Mouse (Mus musculus) kidney, adult 2 months (tissue): ENCODE results near the gene Hdgfl2.

ENCODE experiments used
- CTCF ChIP-seq: fragments of 200-500 bp; conservative IDR thresholded peaks from 2 replicates; pipeline ENCODE4 v1.5.1; 2011; ENCODE audit warnings: low read depth, mild to moderate bottlenecking, control low read depth, low read length, moderate library complexity, mixed read lengths; ENCODE audit not compliant: insufficient read depth, insufficient read length
- POLR2A ChIP-seq: fragments of 200-500 bp; IDR thresholded peaks from one replicate; pipeline ENCODE4 v1.6.1; 2011; ENCODE audit warnings: low read depth, low read length, control low read depth

GRCm38 (mm10) chr17:56057381-56058120 lies 21.9 kb upstream of the Hdgfl2 start:
- TF ChIP-seq POLR2A (no peak), CTCF (0 out of 2 replicates have a peak, but pooled peaks have one; percentile 17)
